Mouse (Mus musculus) embryonic facial prominence, embryonic 10.5 days (tissue): Measurements from ENCODE around the gene Elfn1. TPM values are rescaled to one million over a fixed set of nuclear protein-coding genes. Genes with fewer than 3 reads are reported as not detected.
"Not testable (repeated sequence)": the region's sequence is repeated elsewhere in the genome, so short reads cannot be mapped to it uniquely, and the experiment has no call there.

Source experiments
- DNase-seq: peaks from one replicate; pipeline ENCODE4 v3.0.0-alpha.2; 2017; ENCODE audit warnings: low spot score
- H3K27ac ChIP-seq: fragments of 300-500 bp; sonication (generic); replicated peaks from 2 replicates; pipeline ENCODE4 v1.5.1; 2016; ENCODE audit warnings: mild to moderate bottlenecking
- H3K27me3 ChIP-seq: fragments of 300-500 bp; sonication (generic); replicated peaks from 2 replicates; pipeline ENCODE4 v1.6.1; 2016; ENCODE audit warnings: low read depth, mild to moderate bottlenecking; ENCODE audit not compliant: poor library complexity, severe bottlenecking
- H3K36me3 ChIP-seq: fragments of 300-500 bp; sonication (generic); replicated peaks from 2 replicates; pipeline ENCODE4 v1.6.1; 2016; ENCODE audit warnings: mild to moderate bottlenecking, moderate library complexity
- H3K4me1 ChIP-seq: fragments of 300-500 bp; sonication (generic); 2 replicates; pipeline ENCODE4 v1.6.1; 2016
- H3K4me3 ChIP-seq: fragments of 300-500 bp; sonication (generic); 2 replicates; pipeline ENCODE4 v1.5.1; 2016; ENCODE audit warnings: mild to moderate bottlenecking, moderate library complexity
- H3K9me3 ChIP-seq: fragments of 300-500 bp; sonication (generic); 2 replicates; pipeline ENCODE4 v1.6.1; 2016; ENCODE audit warnings: mild to moderate bottlenecking
- WGBS: fragments of 180-500 bp; shearing (Covaris S2); methylation state at CpG from one replicate; pipeline ENCODE4 v1.1.7; 2016; 5-methylcytosine and 5-hydroxymethylcytosine counted together
- polyA plus RNA-seq: library from polyadenylated mRNA; unstranded; fragments of >200 nt; fragmentation: Nextera tagmentation; extraction: Ambion mirVana; gene quantifications from 2 replicates; pipeline ENCODE4 v1.2.1, GENCODE M21; 2016

Gene Elfn1
- polyA plus RNA-seq, 1 experiment from 2014 or later, result 0.12 TPM

DNA sequence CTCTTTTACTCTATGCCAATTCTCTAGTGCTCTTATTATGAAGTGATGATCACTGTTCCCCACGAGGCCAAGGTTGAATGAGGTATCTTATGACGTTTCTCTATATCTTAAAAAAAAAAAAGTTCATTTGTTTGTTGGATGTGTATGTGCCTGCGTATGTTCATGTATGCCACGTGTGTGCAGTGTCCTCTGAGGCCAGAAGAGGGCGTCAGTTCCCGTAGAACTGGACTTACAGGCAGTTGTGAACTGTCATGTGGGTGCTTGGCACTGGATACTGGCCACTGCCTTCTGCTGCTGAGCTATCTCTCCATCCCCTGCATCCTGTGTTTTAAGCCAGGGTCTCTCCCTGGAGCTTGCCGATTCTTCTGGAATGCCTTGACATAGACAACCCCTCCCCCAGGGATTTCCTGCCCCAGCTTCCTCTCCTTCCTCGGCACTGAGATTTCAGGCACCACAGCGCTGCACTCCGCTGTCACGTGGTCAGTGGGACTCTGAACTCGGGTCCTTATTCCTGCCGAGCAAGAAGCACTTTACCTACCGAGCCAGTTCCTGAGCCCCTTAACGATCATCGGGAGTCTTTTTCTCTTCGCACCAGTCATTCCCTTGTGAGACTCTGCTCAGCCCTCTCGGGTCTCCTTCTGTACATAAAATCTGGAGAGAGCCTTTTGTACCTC, 77.5 kb downstream of the Elfn1 start:
- H3K4me3 ChIP-seq, result no peak overlapping the region
- H3K27ac ChIP-seq, result no peak overlapping the region
- 0 out of 2 replicates have a peak, but pooled peaks cover 3% of the 10 kb centered on the region for H3K27me3 ChIP-seq
- H3K9me3 ChIP-seq, result peaks cover 6% of the 10 kb centered on the region; the same call in 1 of the 2 replicates
- H3K4me1 ChIP-seq, result 0 out of 2 replicates have a peak, but pooled peaks cover 3% of the 10 kb centered on the region
- no peaks in the 10 kb centered on the region for H3K36me3 ChIP-seq
- WGBS, result 51% methylated on average over 18 of the region's 18 CpGs
- no peak for DNase-seq

DNA sequence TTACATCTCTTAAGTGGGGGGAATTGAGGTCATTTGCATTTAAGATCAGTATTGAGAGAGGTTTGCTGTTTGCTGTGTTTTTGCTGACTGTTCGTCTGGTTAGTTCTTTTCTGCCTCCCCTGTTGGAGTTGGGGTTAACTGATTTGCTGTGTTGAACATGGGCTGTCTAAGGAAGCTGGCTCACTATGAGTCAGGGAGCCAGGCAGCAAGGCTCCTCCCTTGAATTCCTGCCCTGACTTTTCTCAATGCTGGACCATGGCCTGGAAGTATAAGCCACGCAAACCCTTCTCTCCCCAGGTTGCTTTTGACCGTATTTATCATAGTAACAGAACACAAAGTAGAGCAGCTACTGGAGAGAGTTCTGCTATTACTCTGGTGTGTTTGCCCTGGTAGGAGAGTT, 83.8 kb downstream of the Elfn1 start:
- H3K27ac ChIP-seq, result no peak overlapping the region
- H3K36me3 ChIP-seq, result no peaks in the 10 kb centered on the region
- no peak overlapping the region for H3K4me3 ChIP-seq
- 0 out of 2 replicates have a peak, but pooled peaks cover under 1% of the 10 kb centered on the region for H3K4me1 ChIP-seq
- H3K27me3 ChIP-seq, result no peaks in the 10 kb centered on the region
- no peak for DNase-seq
- WGBS, result 93% methylated on average over 3 of the region's 3 CpGs
- H3K9me3 ChIP-seq, result peaks cover 16% of the 10 kb centered on the region; the same call in 1 of the 2 replicates

DNA sequence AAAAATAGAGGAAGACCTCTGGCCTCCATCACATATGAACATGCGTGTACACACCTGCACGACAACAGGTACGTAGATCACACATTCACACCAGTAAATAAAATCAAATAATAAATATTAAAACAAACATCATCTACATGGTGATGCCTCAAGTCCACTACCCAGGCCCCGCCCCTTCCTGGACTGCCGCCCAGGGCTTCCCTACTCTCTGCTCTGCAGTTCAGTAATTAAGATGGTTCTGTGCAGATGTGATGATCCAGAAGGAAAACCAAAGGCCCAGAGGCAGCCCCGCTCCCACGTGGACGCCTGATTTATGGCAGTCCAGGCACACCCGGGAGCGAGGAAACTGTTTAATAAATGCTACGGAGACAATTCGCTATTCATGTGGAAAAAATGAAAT, 90.6 kb downstream of the Elfn1 start:
- H3K27me3 ChIP-seq, H3K27ac ChIP-seq, H3K36me3 ChIP-seq, DNase-seq, H3K9me3 ChIP-seq, H3K4me1 ChIP-seq, H3K4me3 ChIP-seq: not testable (repeated sequence)
- 82% methylated on average over 12 of the region's 12 CpGs for WGBS

DNA sequence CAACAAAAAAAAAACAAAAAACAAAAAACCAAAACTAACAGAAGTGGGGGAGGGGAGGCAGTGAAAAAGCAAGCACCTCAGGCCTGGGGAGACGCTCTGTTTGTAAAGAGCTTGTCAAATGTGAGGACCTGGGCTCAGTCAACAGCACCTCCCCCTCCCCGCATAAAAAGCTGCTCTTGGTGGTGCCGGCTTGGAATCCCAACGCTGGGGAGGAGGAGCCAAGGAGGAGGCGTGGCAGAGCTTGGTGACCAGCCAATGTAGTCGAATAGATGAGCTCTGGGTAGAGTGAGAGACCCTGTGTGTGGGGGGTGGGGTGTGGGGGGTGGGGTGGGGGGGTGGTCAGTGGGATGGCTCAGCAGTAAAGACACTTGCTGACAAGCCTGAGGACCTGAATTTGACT, 91.2 kb downstream of the Elfn1 start:
- Histone ChIP-seq H3K9me3 (no peaks in the 10 kb centered on the region), H3K4me1 (no peaks in the 10 kb centered on the region; the same call in 1 of the 2 replicates), H3K27ac (no peak overlapping the region), H3K4me3 (no peak overlapping the region), H3K36me3 (no peaks in the 10 kb centered on the region), H3K27me3 (no peaks in the 10 kb centered on the region)
- DNase-seq, result no peak
- WGBS, result 35% methylated on average over 6 of the region's 6 CpGs

DNA sequence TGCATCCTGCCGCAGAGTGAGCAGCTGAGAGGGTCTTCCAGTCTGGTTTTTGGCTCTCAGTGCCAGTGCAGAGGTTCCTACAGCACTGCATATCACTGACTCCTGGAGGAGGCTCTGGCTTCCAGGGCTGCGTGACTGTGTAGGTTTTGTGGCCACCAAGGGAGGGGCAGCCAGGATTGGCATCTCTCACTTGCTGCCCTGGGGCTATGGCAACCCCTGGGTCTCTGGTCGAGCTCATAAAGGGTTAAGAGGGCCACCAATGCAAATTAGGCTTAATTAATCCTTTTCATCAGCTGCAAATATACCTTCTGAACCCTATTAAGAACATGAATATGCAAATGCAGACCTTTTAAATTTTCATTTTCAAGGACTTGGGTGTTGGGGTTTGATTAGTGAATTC, 94.8 kb downstream of the Elfn1 start:
- no peak for DNase-seq
- Histone ChIP-seq H3K27me3 (no peaks in the 10 kb centered on the region), H3K27ac (no peak overlapping the region), H3K9me3 (no peaks in the 10 kb centered on the region), H3K4me3 (no peak overlapping the region), H3K36me3 (peaks cover 7% of the 10 kb centered on the region), H3K4me1 (peaks cover 6% of the 10 kb centered on the region)
- 55% methylated on average over 3 of the region's 3 CpGs for WGBS

DNA sequence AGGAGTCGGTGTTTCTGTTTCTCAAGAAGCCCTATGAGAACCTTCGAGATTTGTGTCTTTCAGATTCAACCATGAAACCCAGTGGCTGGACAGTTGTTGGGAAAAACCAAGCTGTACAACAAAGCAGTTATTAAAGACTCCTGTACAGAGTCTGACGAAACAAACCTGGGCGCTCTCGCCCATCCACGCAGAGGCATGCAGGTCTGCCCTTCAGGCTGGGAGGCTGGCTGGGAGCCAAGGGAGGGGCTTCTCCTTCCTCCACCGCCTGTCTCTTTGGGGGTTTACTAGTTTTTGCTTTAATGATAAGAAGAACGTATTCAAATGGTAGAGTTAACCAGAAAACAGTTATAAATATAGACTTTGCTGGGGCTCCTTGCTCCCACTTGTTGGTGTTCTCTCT, 99.1 kb downstream of the Elfn1 start:
- Histone ChIP-seq H3K36me3 (peaks cover 22% of the 10 kb centered on the region), H3K4me1 (peaks cover 16% of the 10 kb centered on the region), H3K4me3 (no peak overlapping the region), H3K9me3 (no peaks in the 10 kb centered on the region), H3K27me3 (no peaks in the 10 kb centered on the region), H3K27ac (no peak overlapping the region)
- DNase-seq, result no peak
- 73% methylated on average over 8 of the region's 8 CpGs for WGBS

DNA sequence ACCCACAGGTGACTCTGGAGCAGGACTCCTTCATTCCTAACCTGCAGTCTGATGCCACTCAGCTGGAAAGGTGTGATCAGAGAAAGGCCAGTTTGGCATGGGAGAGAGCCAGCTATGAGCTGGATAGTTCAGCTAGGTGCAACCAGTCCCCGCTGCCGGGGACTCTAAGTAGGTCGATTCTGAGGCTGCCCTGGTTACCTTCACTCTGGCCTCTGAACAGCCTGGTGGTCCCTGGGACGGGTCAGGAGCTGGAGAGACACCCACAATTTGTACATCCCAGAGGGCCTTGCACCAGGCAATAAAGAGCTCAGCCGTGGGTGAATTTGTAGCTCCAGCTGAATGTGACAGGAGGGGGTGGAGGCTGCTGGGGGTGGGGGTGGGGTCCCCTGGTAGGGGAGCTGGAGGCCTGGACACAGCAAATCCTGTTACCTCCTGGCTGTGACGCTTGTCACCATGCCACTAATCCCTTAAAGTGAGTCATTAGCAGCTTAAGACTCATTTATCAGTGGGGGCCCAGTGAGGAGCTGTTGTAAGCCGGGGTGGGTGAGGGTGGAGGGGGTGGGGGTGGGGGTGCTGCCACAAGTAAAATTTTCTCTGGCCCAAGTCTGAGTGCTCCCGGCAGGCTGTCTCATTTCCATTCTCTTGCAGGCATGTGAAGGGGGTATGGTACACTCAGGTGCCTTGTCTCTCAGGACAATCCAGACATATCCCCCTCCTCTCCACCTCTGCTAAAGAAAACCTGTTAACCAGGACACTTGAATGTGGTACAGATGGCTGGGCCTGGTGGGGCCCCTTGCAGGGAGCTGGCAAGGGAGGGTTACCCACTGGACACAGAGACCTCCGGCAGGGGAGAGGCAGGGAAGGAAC, 100.1 kb downstream of the Elfn1 start:
- Histone ChIP-seq H3K4me1 (peaks cover 20% of the 10 kb centered on the region), H3K27ac (no peak overlapping the region), H3K36me3 (peaks cover 22% of the 10 kb centered on the region), H3K9me3 (no peaks in the 10 kb centered on the region), H3K27me3 (no peaks in the 10 kb centered on the region), H3K4me3 (no peak overlapping the region)
- no peak for DNase-seq
- 42% methylated on average over 9 of the region's 9 CpGs for whole genome bisulfite sequencing

DNA sequence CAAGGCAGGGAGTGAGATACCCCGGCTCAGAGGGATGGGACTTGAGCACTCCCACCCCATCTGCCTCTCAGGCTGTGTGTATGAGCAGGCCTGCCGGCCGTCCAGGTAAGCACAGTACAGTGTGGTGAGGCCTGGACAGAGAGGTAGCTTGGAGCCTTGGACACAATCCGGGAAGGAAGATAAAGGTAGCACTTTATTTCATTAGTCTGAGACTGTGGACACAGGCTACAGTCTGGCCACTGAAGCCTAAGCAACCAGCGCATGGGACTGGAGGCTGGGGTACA, 100.7 kb downstream of the Elfn1 start:
- H3K36me3 ChIP-seq, result peaks cover 22% of the 10 kb centered on the region
- no peak overlapping the region for H3K4me3 ChIP-seq
- no peak overlapping the region for H3K27ac ChIP-seq
- H3K4me1 ChIP-seq, result peaks cover 24% of the 10 kb centered on the region
- H3K27me3 ChIP-seq, result no peaks in the 10 kb centered on the region
- 58% methylated on average over 5 of the region's 5 CpGs for WGBS
- DNase-seq, result no peak
- H3K9me3 ChIP-seq, result no peaks in the 10 kb centered on the region

DNA sequence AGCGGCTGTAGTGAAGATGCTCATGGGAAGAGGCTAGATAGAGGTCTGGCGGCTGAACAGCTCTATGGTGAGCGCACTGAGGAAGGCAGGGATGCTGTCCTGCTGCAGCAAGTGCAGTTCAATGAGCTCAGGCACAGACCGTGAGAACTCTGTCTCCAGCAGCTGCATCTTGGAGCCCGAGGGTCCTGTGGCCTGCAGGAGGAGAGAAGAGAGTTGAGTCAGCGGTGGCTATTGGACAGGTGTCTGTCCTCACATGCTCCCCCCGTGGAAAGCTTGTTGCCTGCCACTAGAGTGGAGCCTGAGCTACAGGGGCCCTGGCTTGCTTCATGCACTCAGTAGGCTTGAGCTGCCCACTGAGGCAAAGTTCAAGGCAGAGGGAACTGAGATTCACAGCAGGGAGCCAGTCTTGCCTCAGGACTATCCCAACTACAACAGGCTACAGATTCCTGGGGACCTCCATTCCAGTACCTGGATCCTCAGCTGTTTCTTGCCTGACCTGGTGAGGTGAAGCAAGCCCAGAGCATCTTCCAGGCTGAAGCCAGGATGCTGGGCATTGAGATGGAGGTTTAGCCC, 101.4 kb downstream of the Elfn1 start:
- Histone ChIP-seq H3K36me3 (peaks cover 22% of the 10 kb centered on the region), H3K27ac (no peak overlapping the region), H3K9me3 (no peaks in the 10 kb centered on the region), H3K4me1 (peaks cover 30% of the 10 kb centered on the region), H3K27me3 (no peaks in the 10 kb centered on the region), H3K4me3 (no peak overlapping the region)
- 75% methylated on average over 7 of the region's 7 CpGs for WGBS
- DNase-seq, result no peak

DNA sequence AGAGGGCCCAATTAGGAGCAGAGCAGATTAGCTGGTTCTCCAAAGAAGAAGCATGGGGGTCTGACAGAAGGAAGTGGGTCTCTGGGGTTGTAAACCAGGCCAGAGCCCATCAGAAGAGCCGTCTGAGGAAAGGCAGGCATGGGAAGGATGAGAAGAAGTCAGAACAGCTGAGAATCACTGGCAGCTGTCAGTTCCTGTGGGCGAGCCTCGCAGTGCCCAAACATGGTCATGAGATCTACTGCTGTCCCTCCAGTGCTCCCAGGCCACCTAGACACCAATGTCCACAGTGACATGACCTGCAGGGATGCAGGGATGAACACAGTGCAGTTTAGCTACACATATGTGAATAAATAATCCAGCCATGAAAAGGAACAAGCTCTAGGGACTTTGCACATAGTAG, 102.7 kb downstream of the Elfn1 start:
- Histone ChIP-seq H3K36me3 (peaks cover 22% of the 10 kb centered on the region), H3K4me1 (peaks cover 36% of the 10 kb centered on the region), H3K27me3 (no peaks in the 10 kb centered on the region), H3K4me3 (no peak overlapping the region), H3K27ac (no peak overlapping the region), H3K9me3 (no peaks in the 10 kb centered on the region)
- 80% methylated on average over 3 of the region's 3 CpGs for WGBS
- no peak for DNase-seq

DNA sequence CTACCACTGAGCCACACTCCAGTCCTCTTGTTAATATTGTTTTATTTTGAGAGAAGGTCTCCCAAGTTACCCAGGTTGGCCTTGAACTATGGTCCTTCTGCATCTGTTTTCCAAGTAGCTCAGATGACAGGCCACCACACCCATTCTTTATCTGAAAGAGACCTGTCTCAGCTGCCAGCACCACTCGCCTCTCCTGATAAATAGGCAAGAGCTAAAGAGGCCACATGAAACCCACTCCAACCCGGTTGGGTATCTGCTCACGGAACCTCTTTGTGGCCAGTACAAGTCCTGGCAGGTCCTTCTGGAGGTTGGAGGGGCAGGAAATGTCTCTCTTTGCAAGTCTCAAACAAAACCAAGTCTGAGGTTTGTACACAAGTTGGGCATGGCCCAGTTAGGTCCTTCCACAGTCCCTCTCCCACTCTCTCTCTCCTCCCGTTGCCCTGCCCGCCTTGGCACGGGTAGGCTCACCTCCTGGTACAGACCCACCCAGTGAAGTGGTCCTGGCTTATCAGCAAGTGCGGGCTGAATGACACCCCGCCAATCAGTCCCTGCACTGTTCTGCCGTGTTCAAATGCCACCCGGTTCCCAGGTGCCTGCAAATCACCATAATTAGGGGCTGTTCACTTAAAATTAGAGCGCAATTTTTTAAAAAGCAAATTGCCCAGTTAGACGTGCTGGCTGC, 104.7 kb downstream of the Elfn1 start:
- Histone ChIP-seq H3K4me3 (no peak overlapping the region), H3K36me3 (peaks cover 16% of the 10 kb centered on the region), H3K4me1 (peaks cover 31% of the 10 kb centered on the region), H3K27me3 (no peaks in the 10 kb centered on the region), H3K27ac (no peak overlapping the region), H3K9me3 (no peaks in the 10 kb centered on the region)
- no peak for DNase-seq
- WGBS, result 87% methylated on average over 12 of the region's 12 CpGs

DNA sequence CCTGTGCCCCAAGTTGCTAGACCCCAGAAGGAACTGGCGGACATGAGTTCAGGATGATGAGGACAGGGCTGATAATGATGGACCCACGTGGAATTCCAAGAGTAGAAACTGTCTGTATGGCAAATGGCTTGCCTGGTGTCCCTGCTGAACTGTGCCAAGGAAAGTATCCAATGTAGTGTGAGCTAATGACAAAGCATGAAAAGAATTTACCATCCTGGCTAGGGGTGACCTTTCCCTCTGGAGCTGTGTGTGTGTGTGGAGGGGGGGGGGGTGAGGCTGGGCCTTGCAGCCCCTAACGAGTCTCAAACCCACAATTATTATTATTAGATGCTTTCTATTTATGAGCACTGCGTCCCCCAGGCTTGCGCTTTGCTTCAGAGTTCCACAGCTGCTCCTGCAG, 105.9 kb downstream of the Elfn1 start:
- 0 out of 2 replicates have a peak overlapping the region, but pooled peaks have one; percentile 35 for H3K27ac ChIP-seq
- H3K27me3 ChIP-seq, result no peaks in the 10 kb centered on the region

More for the DNA sequence above, 105.9 kb downstream of the Elfn1 start:
- H3K4me3 ChIP-seq, result no peak overlapping the region
- H3K4me1 ChIP-seq, result peaks cover 20% of the 10 kb centered on the region
- peaks cover 5% of the 10 kb centered on the region for H3K36me3 ChIP-seq
- H3K9me3 ChIP-seq, result no peaks in the 10 kb centered on the region
- DNase-seq, result no peak
- 81% methylated on average over 5 of the region's 5 CpGs for WGBS
